Mouse (Mus musculus) forebrain, embryonic 15.5 days (tissue): ENCODE measurements around the gene Psmg3. TPM values are rescaled to one million over a fixed set of nuclear protein-coding genes. Genes with fewer than 3 reads are reported as not detected.

ENCODE experiments used
- ATAC-seq: fragments of 200-750 bp; cut with Nextera tagmentation; replicated peaks from 2 replicates; pipeline ENCODE4 v1.8.0; 2017; ENCODE audit warnings: mild to moderate bottlenecking, moderate TSS enrichment, moderate library complexity
- H3K27ac ChIP-seq: fragments of 300-500 bp; sonication (generic); replicated peaks from 2 replicates; pipeline ENCODE4 v1.5.1; 2015; ENCODE audit warnings: mild to moderate bottlenecking, inconsistent platforms
- H3K27me3 ChIP-seq: fragments of 300-500 bp; sonication (generic); 2 replicates; pipeline ENCODE4 v1.6.1; 2015; ENCODE audit warnings: inconsistent platforms
- H3K36me3 ChIP-seq: fragments of 300-500 bp; sonication (generic); 2 replicates; pipeline ENCODE4 v1.6.1; 2015; ENCODE audit warnings: mild to moderate bottlenecking, inconsistent platforms
- H3K4me1 ChIP-seq: fragments of 300-500 bp; sonication (generic); 2 replicates; pipeline ENCODE4 v1.6.1; 2015; ENCODE audit warnings: inconsistent platforms
- H3K4me2 ChIP-seq: fragments of 300-500 bp; sonication (generic); replicated peaks from 2 replicates; pipeline ENCODE4 v1.6.1; 2015; ENCODE audit warnings: mild to moderate bottlenecking, inconsistent platforms
- H3K4me3 ChIP-seq: fragments of 300-500 bp; sonication (generic); 2 replicates; pipeline ENCODE4 v1.5.1; 2015; ENCODE audit warnings: mild to moderate bottlenecking, inconsistent platforms
- H3K9ac ChIP-seq: fragments of 300-500 bp; sonication (generic); replicated peaks from 2 replicates; pipeline ENCODE4 v1.6.1; 2015; ENCODE audit warnings: mild to moderate bottlenecking, inconsistent platforms
- H3K9me3 ChIP-seq: fragments of 300-500 bp; sonication (generic); 2 replicates; pipeline ENCODE4 v1.6.1; 2016; ENCODE audit warnings: inconsistent platforms
- WGBS: fragments of 180-500 bp; shearing (Covaris S2); methylation state at CpG from one replicate; pipeline ENCODE4 v1.1.7; 2015; ENCODE audit warnings: mixed read lengths; 5-methylcytosine and 5-hydroxymethylcytosine counted together
- polyA plus RNA-seq: library from polyadenylated mRNA; unstranded; fragments of >200 nt; fragmentation: Nextera tagmentation; extraction: Ambion mirVana; gene quantifications from 2 replicates; pipeline ENCODE4 v1.2.1, GENCODE M21; 2015

The Psmg3 gene
- polyA plus RNA-seq, 1 experiment from 2014 or later: 84.5 TPM

DNA sequence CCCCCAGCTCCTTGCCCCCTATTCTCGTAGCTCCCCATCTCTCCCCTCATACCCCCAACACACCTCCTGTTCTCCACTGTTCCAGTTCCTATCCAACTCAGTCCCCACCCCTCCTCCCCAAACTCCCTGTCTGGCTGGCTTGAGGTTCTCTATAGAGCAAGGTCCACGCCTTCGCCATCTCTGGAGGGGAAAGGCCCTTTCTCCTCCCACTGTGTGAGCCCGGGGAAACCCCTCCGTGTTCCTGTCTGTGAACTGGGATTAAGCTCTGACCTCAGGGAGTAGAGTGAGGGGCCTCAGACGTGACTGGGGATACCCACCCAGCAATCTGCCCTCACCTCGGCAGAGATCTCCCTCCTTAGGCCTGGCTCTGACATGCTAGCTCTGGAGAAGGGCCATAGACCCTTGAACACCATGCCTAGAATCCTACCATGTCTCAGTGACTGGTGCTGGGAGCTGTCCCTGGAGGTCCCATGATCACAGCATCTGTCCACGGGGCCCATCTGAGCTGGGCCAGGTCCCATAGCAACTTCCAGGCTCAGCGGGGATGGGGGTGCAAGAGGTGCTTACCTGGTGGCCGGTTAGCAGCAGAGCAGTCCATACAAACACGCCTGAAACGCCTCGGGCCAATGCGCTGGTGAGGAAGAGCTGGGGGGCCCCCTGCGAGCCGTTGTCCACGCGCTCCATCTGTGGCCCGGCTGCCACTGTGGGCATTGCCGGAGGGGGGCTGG lies 14.1 kb downstream of the Psmg3 start:
- H3K36me3 ChIP-seq: no peaks in the 10 kb centered on the region
- H3K9ac ChIP-seq: no peak overlapping the region
- WGBS: 68% methylated on average over 20 of the region's 20 CpGs
- H3K9me3 ChIP-seq: no peaks in the 10 kb centered on the region
- no peaks in the 10 kb centered on the region for H3K4me1 ChIP-seq
- ATAC-seq: no peak
- H3K27me3 ChIP-seq: peaks cover 18% of the 10 kb centered on the region; the same call in 1 of the 2 replicates
- no peak overlapping the region for H3K4me3 ChIP-seq
- H3K27ac ChIP-seq: no peak overlapping the region
- no peak overlapping the region for H3K4me2 ChIP-seq

DNA sequence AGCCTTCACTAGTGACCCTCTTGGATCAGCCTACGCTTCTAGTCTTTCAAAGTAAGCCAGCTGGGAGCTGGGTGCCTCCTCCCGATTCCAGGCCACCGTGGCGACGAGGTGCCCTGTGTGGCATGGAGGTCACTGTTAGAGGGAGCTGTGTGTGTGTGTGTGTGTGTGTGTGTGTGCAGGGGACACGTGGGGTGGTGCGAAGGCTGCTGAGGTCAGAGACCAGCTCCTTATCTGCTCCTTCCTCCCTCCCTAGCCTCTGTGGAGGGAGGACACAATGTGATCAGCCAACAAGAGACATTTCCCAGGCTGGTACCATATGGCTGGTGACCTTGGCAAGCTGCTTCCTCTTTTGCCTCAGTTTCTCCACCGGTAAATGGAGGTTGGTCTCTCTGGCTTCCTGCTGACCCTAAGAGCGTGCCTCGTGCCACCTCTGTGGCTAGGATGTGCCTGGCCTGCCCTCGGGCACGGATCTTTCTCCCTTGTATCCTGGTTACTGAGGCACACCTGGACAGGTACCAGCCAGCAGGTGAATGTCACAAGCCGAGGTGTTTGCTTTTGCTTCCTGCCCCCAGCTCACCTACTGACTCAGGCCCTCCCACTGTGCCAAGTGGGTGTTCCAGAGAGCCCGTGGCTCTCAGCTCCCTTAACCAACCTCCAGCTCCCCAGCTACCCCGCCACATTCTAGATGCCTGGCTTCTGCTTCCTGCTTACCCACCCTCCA lies 14.8 kb downstream of the Psmg3 start:
- no peak overlapping the region for H3K4me2 ChIP-seq
- no peak for ATAC-seq
- H3K27ac ChIP-seq: no peak overlapping the region
- H3K4me3 ChIP-seq: no peak overlapping the region
- H3K36me3 ChIP-seq: no peaks in the 10 kb centered on the region
- H3K9ac ChIP-seq: no peak overlapping the region
- H3K27me3 ChIP-seq: peaks cover 18% of the 10 kb centered on the region; the same call in 1 of the 2 replicates
- no peaks in the 10 kb centered on the region for H3K9me3 ChIP-seq
- no peaks in the 10 kb centered on the region for H3K4me1 ChIP-seq
- 83% methylated on average over 15 of the region's 15 CpGs for WGBS

DNA sequence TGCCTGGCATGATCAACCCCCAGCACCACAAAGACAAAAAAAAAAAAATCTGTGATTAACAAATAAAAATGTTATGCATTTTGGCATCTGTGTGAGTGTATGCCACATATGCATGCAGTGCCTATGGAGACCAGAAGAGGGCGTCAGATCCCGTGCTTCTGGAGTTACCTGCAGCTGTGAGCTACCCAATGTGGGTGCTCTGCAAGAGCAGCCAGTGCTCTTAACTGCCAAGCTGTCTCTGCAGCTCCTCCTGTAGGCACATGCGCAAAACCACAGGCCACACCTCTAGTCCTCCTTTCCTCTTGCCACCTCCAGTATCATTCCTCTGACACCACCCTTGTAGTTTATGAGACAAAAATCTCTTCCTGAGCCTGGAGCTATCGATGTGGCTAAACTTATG lies 17.3 kb downstream of the Psmg3 start:
- Histone ChIP-seq H3K4me3 (no peak overlapping the region), H3K4me2 (no peak overlapping the region), H3K9ac (no peak overlapping the region), H3K27me3 (peaks cover 13% of the 10 kb centered on the region; the same call in 1 of the 2 replicates), H3K9me3 (no peaks in the 10 kb centered on the region), H3K27ac (no peak overlapping the region), H3K4me1 (no peaks in the 10 kb centered on the region), H3K36me3 (no peaks in the 10 kb centered on the region)
- 59% methylated on average over 4 of the region's 4 CpGs for WGBS
- no peak for ATAC-seq

DNA sequence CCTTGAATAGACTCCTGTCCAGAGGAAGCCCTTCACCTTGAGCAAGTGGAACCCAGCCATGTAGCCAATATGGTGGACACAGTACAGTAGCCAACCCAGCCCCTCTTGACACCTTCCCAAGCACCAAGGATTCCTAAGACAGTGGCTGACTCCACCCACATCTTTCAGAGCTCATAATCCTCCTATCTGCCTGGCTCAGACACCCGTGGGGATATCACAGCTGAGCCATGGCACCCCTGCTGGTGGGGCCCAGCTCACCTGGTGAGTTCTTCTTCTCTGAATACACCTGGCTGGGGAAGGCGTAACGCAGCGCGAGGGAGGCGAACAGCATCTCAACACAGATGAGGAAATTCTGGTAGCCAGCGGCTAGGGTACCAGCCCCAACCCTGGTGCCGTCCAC lies 20.8 kb downstream of the Psmg3 start:
- no peak overlapping the region for H3K4me2 ChIP-seq
- no peak overlapping the region for H3K9ac ChIP-seq
- 93% methylated on average over 8 of the region's 8 CpGs for WGBS
- peaks cover 4% of the 10 kb centered on the region; the same call in 1 of the 2 replicates for H3K36me3 ChIP-seq
- ATAC-seq: no peak
- H3K4me1 ChIP-seq: peaks cover 8% of the 10 kb centered on the region
- no peak overlapping the region for H3K27ac ChIP-seq
- no peaks in the 10 kb centered on the region for H3K9me3 ChIP-seq
- H3K27me3 ChIP-seq: no peaks in the 10 kb centered on the region
- H3K4me3 ChIP-seq: no peak overlapping the region

DNA sequence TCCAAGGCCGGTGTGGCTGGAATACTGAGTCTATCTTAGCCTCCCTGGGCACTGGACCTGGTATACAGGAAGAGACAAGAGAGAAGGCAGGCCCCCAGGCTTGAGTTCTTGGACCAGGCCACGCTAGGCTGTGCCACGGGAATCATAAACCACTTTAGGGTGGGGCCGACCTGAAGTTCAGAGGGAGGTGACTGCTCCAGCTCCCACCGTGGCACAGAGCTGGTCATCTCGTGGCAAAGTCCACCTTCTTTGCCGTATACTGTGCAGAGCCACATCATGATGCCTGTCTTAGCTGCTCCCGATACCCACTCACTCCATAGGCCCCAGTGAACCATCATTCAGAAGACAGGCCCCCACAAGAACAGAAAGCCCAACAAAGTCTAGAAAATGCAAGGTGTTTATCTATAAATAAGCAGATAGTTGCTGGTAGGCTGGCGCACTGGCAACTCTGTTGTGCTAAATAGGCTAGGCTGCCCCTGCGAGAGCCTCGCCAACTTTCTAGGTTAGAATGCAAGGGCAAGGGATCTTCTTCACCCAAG lies 22.0 kb downstream of the Psmg3 start:
- no peak overlapping the region for H3K4me3 ChIP-seq
- 92% methylated on average over 11 of the region's 11 CpGs for WGBS

DNA sequence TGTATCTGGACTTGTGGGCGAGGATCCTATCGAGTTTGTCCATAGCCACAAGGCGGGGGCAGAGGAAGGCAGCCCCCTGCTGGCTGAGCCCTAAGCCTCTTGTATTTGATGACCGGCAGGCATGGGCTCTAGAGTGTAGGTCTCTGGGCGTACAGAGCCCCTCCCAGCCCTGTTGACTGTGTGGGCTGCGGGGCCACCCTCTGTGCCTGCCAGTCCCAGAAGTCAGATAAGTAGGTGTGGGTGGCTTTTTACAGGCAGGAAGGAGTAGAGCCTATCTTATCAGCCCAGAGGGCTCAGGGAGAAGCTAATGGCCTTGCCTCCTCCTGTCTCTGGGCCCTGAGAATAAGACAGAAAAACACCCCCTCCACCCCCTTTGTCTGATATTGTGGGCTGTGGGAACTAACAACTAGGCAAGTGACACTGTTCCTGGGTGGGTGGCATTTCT lies 22.6 kb downstream of the Psmg3 start:
- H3K4me2 ChIP-seq: no peak overlapping the region
- no peak overlapping the region for H3K4me3 ChIP-seq
- H3K4me1 ChIP-seq: peaks cover 12% of the 10 kb centered on the region
- no peaks in the 10 kb centered on the region for H3K9me3 ChIP-seq
- ATAC-seq: no peak
- no peaks in the 10 kb centered on the region for H3K27me3 ChIP-seq
- H3K27ac ChIP-seq: no peak overlapping the region
- H3K36me3 ChIP-seq: peaks cover 13% of the 10 kb centered on the region
- no peak overlapping the region for H3K9ac ChIP-seq
- 3% methylated on average over 6 of the region's 6 CpGs for WGBS

More for the DNA sequence above, 22.0 kb downstream of the Psmg3 start:
- Histone ChIP-seq H3K4me1 (peaks cover 8% of the 10 kb centered on the region), H3K9me3 (no peaks in the 10 kb centered on the region), H3K27ac (no peak overlapping the region), H3K9ac (no peak overlapping the region), H3K27me3 (no peaks in the 10 kb centered on the region), H3K4me2 (no peak overlapping the region), H3K36me3 (peaks cover 13% of the 10 kb centered on the region)
- no peak for ATAC-seq

DNA sequence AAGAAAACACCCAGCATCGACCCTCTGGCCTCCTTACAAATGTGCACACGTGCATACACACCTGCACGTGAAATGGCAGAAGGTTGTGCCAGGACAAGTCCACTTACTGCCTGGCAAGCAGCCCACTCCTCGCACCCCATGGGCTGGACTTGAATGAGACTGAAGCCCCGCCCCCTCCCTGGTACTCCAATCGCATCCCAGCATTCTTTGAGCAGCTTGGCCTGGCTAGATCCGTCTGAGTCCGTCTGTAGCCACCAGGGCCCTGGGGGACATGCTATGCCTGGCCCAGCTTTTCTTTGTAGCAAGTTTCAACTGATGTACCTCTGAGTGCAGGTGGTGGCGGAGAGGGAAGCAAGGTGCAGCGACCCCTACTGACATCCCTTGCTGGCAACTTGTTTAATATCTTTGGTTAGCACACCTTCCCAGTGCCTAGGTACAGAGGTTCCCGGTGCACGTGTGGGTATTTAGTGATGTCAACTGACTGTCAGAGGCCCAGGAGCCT lies 23.0 kb downstream of the Psmg3 start:
- Histone ChIP-seq H3K27ac (no peak overlapping the region), H3K4me3 (no peak overlapping the region), H3K36me3 (peaks cover 13% of the 10 kb centered on the region), H3K9me3 (no peaks in the 10 kb centered on the region), H3K27me3 (no peaks in the 10 kb centered on the region), H3K4me2 (no peak overlapping the region; the same call in 1 of the 2 replicates), H3K9ac (no peak overlapping the region), H3K4me1 (peaks cover 17% of the 10 kb centered on the region)
- ATAC-seq: 0 out of 2 replicates have a peak, but pooled peaks have one; percentile 48
- 6% methylated on average over 12 of the region's 12 CpGs for WGBS

DNA sequence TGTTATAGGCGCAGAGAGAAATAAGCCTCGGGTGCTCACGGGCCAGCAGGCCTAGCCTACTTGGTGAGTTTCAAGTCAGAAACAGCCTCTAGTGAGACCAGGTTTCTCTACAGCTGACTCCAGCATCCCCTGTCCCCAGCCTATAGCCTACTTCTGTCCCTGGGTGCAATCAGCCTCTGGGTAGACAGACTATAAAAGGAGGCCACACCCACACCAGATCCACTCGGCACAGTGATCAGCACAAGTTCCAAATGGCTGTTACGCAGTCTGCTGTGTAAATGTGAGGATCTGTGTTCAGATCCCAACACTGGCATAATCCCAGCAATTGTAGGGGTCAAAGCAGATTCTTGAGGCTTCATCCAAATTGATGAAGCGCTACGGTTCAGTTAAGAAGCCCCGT lies 23.5 kb downstream of the Psmg3 start:
- Histone ChIP-seq H3K4me3 (no peak overlapping the region), H3K4me1 (peaks cover 22% of the 10 kb centered on the region), H3K27me3 (no peaks in the 10 kb centered on the region), H3K27ac (no peak overlapping the region), H3K9ac (no peak overlapping the region), H3K4me2 (no peak overlapping the region; the same call in 1 of the 2 replicates), H3K36me3 (peaks cover 13% of the 10 kb centered on the region), H3K9me3 (no peaks in the 10 kb centered on the region)
- no peak for ATAC-seq
- WGBS: 75% methylated on average over 8 of the region's 8 CpGs

DNA sequence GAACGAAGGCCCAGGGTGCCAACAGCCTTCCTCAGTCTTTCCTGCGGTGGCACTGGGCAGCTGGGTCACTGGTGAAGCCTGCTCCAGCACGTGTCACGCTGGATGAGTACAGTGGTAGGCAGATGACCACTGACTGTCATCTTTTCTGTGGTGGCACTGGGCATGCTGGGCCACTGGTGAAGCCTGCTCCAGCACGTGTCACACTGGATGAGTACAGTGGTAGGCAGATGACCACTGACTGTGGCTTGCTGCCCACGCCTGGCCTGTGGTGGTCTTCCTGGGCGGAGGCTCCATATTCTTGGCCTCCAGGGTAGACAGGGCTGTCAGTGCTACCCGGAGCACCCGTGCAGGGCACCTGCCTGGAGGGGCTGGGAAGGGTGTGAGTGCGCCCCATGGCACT lies 24.8 kb downstream of the Psmg3 start:
- H3K27ac ChIP-seq: no peak overlapping the region
- H3K4me1 ChIP-seq: peaks cover 35% of the 10 kb centered on the region
- H3K9me3 ChIP-seq: no peaks in the 10 kb centered on the region
- H3K4me2 ChIP-seq: no peak overlapping the region
- no peaks in the 10 kb centered on the region for H3K27me3 ChIP-seq
- peaks cover 13% of the 10 kb centered on the region for H3K36me3 ChIP-seq
- H3K4me3 ChIP-seq: no peak overlapping the region
- no peak for ATAC-seq
- H3K9ac ChIP-seq: no peak overlapping the region
- WGBS: 95% methylated on average over 10 of the region's 10 CpGs

DNA sequence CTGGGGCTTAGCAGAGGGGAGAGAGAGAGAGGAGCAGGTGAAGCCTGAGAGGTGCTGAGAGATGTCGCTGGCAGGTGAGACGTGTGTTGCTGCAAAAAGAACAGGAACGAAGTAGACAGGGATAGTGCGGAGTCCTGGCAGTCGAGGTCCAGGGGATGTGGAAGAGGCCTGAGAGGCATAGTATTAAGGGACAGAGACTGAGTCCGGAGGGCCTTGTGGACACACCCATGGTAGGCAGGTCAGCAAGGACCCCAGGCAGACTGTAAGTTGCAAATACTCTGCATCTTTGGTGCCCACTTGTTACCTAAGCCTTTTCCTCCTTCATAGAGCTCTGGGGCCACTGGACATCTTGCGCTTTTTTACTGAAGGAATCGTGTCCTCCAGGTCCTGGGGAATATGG lies 25.5 kb downstream of the Psmg3 start:
- WGBS: 95% methylated on average over 8 of the region's 8 CpGs
- Histone ChIP-seq H3K9ac (no peak overlapping the region), H3K27ac (no peak overlapping the region), H3K27me3 (no peaks in the 10 kb centered on the region), H3K4me1 (peaks cover 41% of the 10 kb centered on the region), H3K4me3 (no peak overlapping the region), H3K4me2 (no peak overlapping the region), H3K9me3 (no peaks in the 10 kb centered on the region), H3K36me3 (peaks cover 13% of the 10 kb centered on the region)
- ATAC-seq: no peak

DNA sequence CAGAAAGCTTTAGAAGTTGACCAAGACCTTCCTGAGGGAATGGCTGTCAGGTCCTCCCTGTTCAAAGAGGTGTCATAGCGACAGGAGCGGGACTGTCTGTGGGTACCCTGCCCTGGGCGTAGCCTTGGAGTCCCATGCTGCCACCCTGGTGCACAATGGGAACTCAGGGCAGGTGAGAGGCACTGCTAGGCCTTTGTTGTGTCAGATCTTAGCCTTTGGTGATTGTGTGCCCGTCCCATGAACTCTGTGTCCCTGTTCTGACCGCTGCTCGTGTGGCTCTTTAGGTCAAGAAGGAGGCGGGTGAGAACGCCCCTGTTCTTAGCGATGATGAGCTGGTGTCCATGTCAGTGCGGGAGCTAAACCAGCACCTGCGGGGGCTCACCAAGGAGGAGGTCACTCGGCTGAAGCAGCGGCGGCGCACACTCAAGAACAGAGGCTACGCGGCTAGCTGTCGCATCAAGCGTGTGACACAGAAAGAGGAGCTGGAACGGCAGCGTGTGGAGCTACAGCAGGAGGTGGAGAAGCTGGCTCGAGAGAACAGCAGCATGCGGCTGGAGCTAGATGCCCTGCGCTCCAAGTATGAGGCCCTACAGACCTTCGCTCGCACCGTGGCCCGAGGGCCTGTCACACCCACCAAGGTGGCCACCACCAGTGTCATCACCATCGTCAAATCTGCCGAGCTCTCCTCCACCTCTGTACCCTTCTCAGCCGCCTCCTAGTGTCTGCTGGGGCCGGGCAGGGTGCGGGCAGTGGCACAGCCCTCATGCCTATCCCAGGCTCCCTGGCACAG lies 26.7 kb downstream of the Psmg3 start:
- no peaks in the 10 kb centered on the region for H3K27me3 ChIP-seq
- H3K36me3 ChIP-seq: peaks cover 13% of the 10 kb centered on the region
- no peaks in the 10 kb centered on the region for H3K9me3 ChIP-seq
- WGBS: 92% methylated on average over 33 of the region's 33 CpGs
- ATAC-seq: no peak
- peaks cover 50% of the 10 kb centered on the region for H3K4me1 ChIP-seq
- no peak overlapping the region for H3K9ac ChIP-seq
- H3K27ac ChIP-seq: no peak overlapping the region
- no peak overlapping the region for H3K4me3 ChIP-seq
- H3K4me2 ChIP-seq: no peak overlapping the region
